Mouse (Mus musculus): Measurements from ENCODE around the gene Klhl10. TPM values are rescaled to one million over a fixed set of nuclear protein-coding genes. Genes with fewer than 3 reads are reported as not detected.

Gene Klhl10
- polyA plus RNA-seq, 1 experiment from 2014 or later = 0.80 TPM

GRCm38 (mm10) chr11:100500651-100501050 is 58.9 kb downstream of the Klhl10 start:
- H3K9me3 ChIP-seq (ENCODE audit: control insufficient read depth, low read length) = no peaks in the 10 kb centered on the region
- H3K4me3 ChIP-seq (replicated peaks; ENCODE audit: low read length) = no peak overlapping the region
- H3K27ac ChIP-seq (ENCODE audit: low read length) = no peak overlapping the region
- H3K4me2 ChIP-seq (ENCODE audit: low read length) = no peak overlapping the region
- no peak overlapping the region for H3K9ac ChIP-seq (replicated peaks; ENCODE audit: low read depth, low read length)
- H3K27me3 ChIP-seq (replicated peaks; ENCODE audit: control insufficient read depth, insufficient read depth, low read length) = no peaks in the 10 kb centered on the region
- H3K36me3 ChIP-seq (ENCODE audit: control insufficient read depth, insufficient read depth) = peaks cover 63% of the 10 kb centered on the region
- H3K4me1 ChIP-seq (replicated peaks; ENCODE audit: control insufficient read depth, insufficient read depth, low read length) = no peaks in the 10 kb centered on the region
- 81% methylated on average over 7 of the region's 7 CpGs for WGBS
- no peak for ATAC-seq

GRCm38 (mm10) chr11:100501321-100501720 is 59.6 kb downstream of the Klhl10 start:
- no peaks in the 10 kb centered on the region for H3K9me3 ChIP-seq (ENCODE audit: control insufficient read depth, low read length)
- peaks cover 61% of the 10 kb centered on the region for H3K36me3 ChIP-seq (ENCODE audit: control insufficient read depth, insufficient read depth)
- no peaks in the 10 kb centered on the region for H3K4me1 ChIP-seq (replicated peaks; ENCODE audit: control insufficient read depth, insufficient read depth, low read length)
- H3K4me3 ChIP-seq (replicated peaks; ENCODE audit: low read length) = no peak overlapping the region
- WGBS = 11% methylated on average over 6 of the region's 6 CpGs
- no peaks in the 10 kb centered on the region for H3K27me3 ChIP-seq (replicated peaks; ENCODE audit: control insufficient read depth, insufficient read depth, low read length)
- no peak for ATAC-seq
- no peak overlapping the region for H3K4me2 ChIP-seq (ENCODE audit: low read length)
- H3K9ac ChIP-seq (replicated peaks; ENCODE audit: low read depth, low read length) = no peak overlapping the region
- no peak overlapping the region for H3K27ac ChIP-seq (ENCODE audit: low read length)

- WGBS = 94% methylated on average over 12 of the region's 12 CpGs
- Histone ChIP-seq H3K9ac (replicated peaks; ENCODE audit: low read depth, low read length) (no peak overlapping the region), H3K36me3 (ENCODE audit: control insufficient read depth, insufficient read depth) (peaks cover 49% of the 10 kb centered on the region), H3K27ac (ENCODE audit: low read length) (no peak overlapping the region), H3K4me1 (replicated peaks; ENCODE audit: control insufficient read depth, insufficient read depth, low read length) (no peaks in the 10 kb centered on the region), H3K4me2 (ENCODE audit: low read length) (no peak overlapping the region), H3K4me3 (replicated peaks; ENCODE audit: low read length) (no peak overlapping the region), H3K9me3 (ENCODE audit: control insufficient read depth, low read length) (no peaks in the 10 kb centered on the region), H3K27me3 (replicated peaks; ENCODE audit: control insufficient read depth, insufficient read depth, low read length) (no peaks in the 10 kb centered on the region)
- no peak for ATAC-seq
Measured at GRCm38 (mm10) chr11:100504990-100505660, 63.4 kb downstream of the Klhl10 start.

- Histone ChIP-seq H3K9me3 (ENCODE audit: control insufficient read depth, low read length) (no peaks in the 10 kb centered on the region), H3K9ac (replicated peaks; ENCODE audit: low read depth, low read length) (no peak overlapping the region), H3K4me2 (ENCODE audit: low read length) (no peak overlapping the region), H3K27me3 (replicated peaks; ENCODE audit: control insufficient read depth, insufficient read depth, low read length) (no peaks in the 10 kb centered on the region), H3K4me3 (replicated peaks; ENCODE audit: low read length) (no peak overlapping the region), H3K36me3 (ENCODE audit: control insufficient read depth, insufficient read depth) (peaks cover 48% of the 10 kb centered on the region), H3K4me1 (replicated peaks; ENCODE audit: control insufficient read depth, insufficient read depth, low read length) (no peaks in the 10 kb centered on the region), H3K27ac (ENCODE audit: low read length) (no peak overlapping the region)
- ATAC-seq = no peak
- 80% methylated on average over 8 of the region's 8 CpGs for WGBS
Measured at GRCm38 (mm10) chr11:100505997-100506396, 64.3 kb downstream of the Klhl10 start.

Small RNA genes lying within 50 kb of the gene (microRNA-seq; reads per million reads assigned to microRNA genes)
- gene Gm27374 (not detected), gene Mir7116 (0.62 reads per million)

Other genes with a start within 250 kb of the Klhl10 start
- not detected in 2 replicates for gene Krt9, start 248.7 kb upstream of the Klhl10 start, polyA plus RNA-seq (2015; fragmentation: Nextera tagmentation; extraction: Ambion mirVana)
- gene Krt14, start 234.4 kb upstream of the Klhl10 start, polyA plus RNA-seq (2015; fragmentation: Nextera tagmentation; extraction: Ambion mirVana) = 0.38 and 1.6 TPM in 2 replicates
- gene Krt16, start 193.0 kb upstream of the Klhl10 start, polyA plus RNA-seq (2015; fragmentation: Nextera tagmentation; extraction: Ambion mirVana) = not detected in 2 replicates
- 0.27 and 0.62 TPM in 2 replicates for gene Krt17, start 180.9 kb upstream of the Klhl10 start, polyA plus RNA-seq (2015; fragmentation: Nextera tagmentation; extraction: Ambion mirVana)
- not detected in 2 replicates for gene Krt42, start 172.0 kb upstream of the Klhl10 start, polyA plus RNA-seq (2015; fragmentation: Nextera tagmentation; extraction: Ambion mirVana)
- 1,243 and 1,295 TPM in 2 replicates for gene Eif1, start 122.0 kb upstream of the Klhl10 start, polyA plus RNA-seq (2015; fragmentation: Nextera tagmentation; extraction: Ambion mirVana)
- not detected in 2 replicates for gene Gast, start 107.5 kb upstream of the Klhl10 start, polyA plus RNA-seq (2015; fragmentation: Nextera tagmentation; extraction: Ambion mirVana)
- 72.3 and 164 TPM in 2 replicates for gene Hap1, start 85.8 kb upstream of the Klhl10 start, polyA plus RNA-seq (2015; fragmentation: Nextera tagmentation; extraction: Ambion mirVana)
- 56.2 and 62.0 TPM in 2 replicates for gene Jup, start 44.2 kb upstream of the Klhl10 start, polyA plus RNA-seq (2015; fragmentation: Nextera tagmentation; extraction: Ambion mirVana)
- 13.8 and 13.9 TPM in 2 replicates for gene P3h4, start 27.1 kb upstream of the Klhl10 start, polyA plus RNA-seq (2015; fragmentation: Nextera tagmentation; extraction: Ambion mirVana)
- gene Fkbp10, start 26.2 kb upstream of the Klhl10 start, polyA plus RNA-seq (2015; fragmentation: Nextera tagmentation; extraction: Ambion mirVana) = 18.4 and 25.6 TPM in 2 replicates
- gene Nt5c3b, start 109 bp upstream of the Klhl10 start, polyA plus RNA-seq (2015; fragmentation: Nextera tagmentation; extraction: Ambion mirVana) = 104 and 120 TPM in 2 replicates
- gene Klhl11, start 30.8 kb downstream of the Klhl10 start, polyA plus RNA-seq (2015; fragmentation: Nextera tagmentation; extraction: Ambion mirVana) = 14.3 and 17.4 TPM in 2 replicates
- 242 and 248 TPM in 2 replicates for gene Acly, start 86.1 kb downstream of the Klhl10 start, polyA plus RNA-seq (2015; fragmentation: Nextera tagmentation; extraction: Ambion mirVana)
- 1.0 and 2.0 TPM in 2 replicates for gene Ttc25, start 103.7 kb downstream of the Klhl10 start, polyA plus RNA-seq (2015; fragmentation: Nextera tagmentation; extraction: Ambion mirVana)
- gene Cnp, start 133.0 kb downstream of the Klhl10 start, polyA plus RNA-seq (2015; fragmentation: Nextera tagmentation; extraction: Ambion mirVana) = 22.8 and 29.8 TPM in 2 replicates
- 85.6 and 96.1 TPM in 2 replicates for gene Nkiras2, start 177.3 kb downstream of the Klhl10 start, polyA plus RNA-seq (2015; fragmentation: Nextera tagmentation; extraction: Ambion mirVana)
- gene Dnajc7, start 178.3 kb downstream of the Klhl10 start, polyA plus RNA-seq (2015; fragmentation: Nextera tagmentation; extraction: Ambion mirVana) = 296 and 326 TPM in 2 replicates

All from forebrain, embryonic 16.5 days (tissue).